Mouse (Mus musculus): ENCODE measurements at regions not wholly inside any gene's neighbourhood (a gene's known extent, or its start where the extent isn't known, plus 50 kb on each side); places are given as distances from the start of the nearest gene placed in this dataset.

DNA sequence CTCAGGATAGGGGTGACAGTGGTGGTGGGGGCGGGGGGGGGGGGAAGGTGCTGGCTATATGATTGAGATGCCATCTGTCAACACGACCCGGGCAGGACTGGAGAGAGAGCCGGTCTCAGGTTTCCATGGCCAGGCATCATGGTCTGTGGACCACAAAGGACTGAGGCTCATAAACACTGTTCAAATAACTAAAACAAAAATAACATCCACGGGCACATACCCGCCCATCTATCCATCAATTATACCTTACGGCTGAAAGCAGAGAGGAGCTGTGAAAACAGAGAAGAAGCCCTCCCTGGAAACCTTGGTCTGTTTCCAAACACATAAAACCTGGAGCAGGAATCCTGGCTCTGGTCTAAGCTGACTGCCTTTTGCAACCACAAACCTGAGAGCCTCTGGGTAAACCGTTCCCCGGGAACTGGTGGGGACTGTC is 183.2 kb downstream of the Gm19410 start:
- H3K27me3 ChIP-seq (replicated peaks; ENCODE audit: control insufficient read depth, insufficient read depth, low read length) = no peaks in the 10 kb centered on the region
- H3K4me1 ChIP-seq (ENCODE audit: control insufficient read depth, insufficient read depth, low read length) = no peaks in the 10 kb centered on the region
- TF ChIP-seq POLR2A (IDR thresholded peaks at IDR 0.05; ENCODE audit: low read depth, low read length) (no peak), CTCF (conservative IDR thresholded peaks at IDR 0.05; ENCODE audit: insufficient read depth, insufficient read length, low read depth, low read length) (no peak)
- DNase-seq = no peak
- WGBS = 25% methylated on average over 9 of the region's 9 CpGs
- no peak overlapping the region for H3K4me3 ChIP-seq (ENCODE audit: insufficient read depth, low read depth, low read length)
- no peaks in the 10 kb centered on the region for H3K36me3 ChIP-seq (ENCODE audit: control insufficient read depth, insufficient read depth, low read length)
- no peak overlapping the region for H3K27ac ChIP-seq (ENCODE audit: insufficient read depth, low read depth, low read length)

DNA sequence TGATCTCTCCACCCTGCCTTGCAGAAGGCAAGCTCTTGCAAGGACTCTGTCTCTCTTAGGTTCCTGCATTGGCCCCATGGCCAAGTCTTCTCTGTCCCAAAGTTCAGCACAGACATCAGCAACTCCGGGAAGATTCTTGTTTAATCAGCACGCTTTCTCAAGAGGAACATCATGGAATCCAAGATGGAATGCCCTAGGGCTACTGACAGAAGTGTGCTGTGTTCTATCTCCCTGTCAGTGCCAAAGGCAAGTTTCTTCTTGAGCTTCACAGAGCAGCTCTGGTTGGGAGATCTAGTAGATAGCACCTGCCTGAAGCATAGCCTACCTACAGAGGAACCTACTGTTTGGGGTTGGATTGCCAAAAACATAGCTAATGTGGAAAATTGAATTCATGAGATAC is 189.9 kb downstream of the Gm19410 start:
- Histone ChIP-seq H3K36me3 (ENCODE audit: control insufficient read depth, insufficient read depth, low read length) (no peaks in the 10 kb centered on the region), H3K27me3 (replicated peaks; ENCODE audit: control insufficient read depth, insufficient read depth, low read length) (no peaks in the 10 kb centered on the region), H3K4me1 (ENCODE audit: control insufficient read depth, insufficient read depth, low read length) (no peaks in the 10 kb centered on the region), H3K4me3 (ENCODE audit: insufficient read depth, low read depth, low read length) (no peak overlapping the region), H3K27ac (ENCODE audit: insufficient read depth, low read depth, low read length) (no peak overlapping the region)
- TF ChIP-seq POLR2A (IDR thresholded peaks at IDR 0.05; ENCODE audit: low read depth, low read length) = no peak
- no peak for TF ChIP-seq CTCF (conservative IDR thresholded peaks at IDR 0.05; ENCODE audit: insufficient read depth, insufficient read length, low read depth, low read length)
- DNase-seq = no peak
- WGBS = 84% methylated on average over 2 of the region's 2 CpGs

DNA sequence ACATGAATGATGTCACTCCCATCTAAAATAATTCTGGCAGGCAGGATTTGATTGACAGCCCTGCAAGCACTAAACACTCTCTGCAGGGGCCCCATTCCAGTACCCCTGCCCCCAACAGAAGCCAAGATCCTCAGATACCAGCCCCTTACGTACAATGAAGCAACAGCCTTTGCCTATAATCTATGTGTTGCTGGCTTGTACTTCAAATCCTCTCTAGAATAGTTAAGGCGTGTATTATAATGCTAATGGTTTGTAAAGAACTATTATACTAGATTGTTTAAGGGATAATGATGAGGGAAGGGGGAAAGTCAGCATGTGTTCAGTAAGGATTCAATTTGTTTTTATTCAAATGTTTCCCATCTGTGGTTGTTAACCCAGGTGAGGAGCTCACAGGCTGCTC is 190.7 kb downstream of the Gm19410 start:
- 93% methylated on average over 2 of the region's 2 CpGs for WGBS
- TF ChIP-seq POLR2A (IDR thresholded peaks at IDR 0.05; ENCODE audit: low read depth, low read length) (no peak), CTCF (conservative IDR thresholded peaks at IDR 0.05; ENCODE audit: insufficient read depth, insufficient read length, low read depth, low read length) (no peak)

DNA sequence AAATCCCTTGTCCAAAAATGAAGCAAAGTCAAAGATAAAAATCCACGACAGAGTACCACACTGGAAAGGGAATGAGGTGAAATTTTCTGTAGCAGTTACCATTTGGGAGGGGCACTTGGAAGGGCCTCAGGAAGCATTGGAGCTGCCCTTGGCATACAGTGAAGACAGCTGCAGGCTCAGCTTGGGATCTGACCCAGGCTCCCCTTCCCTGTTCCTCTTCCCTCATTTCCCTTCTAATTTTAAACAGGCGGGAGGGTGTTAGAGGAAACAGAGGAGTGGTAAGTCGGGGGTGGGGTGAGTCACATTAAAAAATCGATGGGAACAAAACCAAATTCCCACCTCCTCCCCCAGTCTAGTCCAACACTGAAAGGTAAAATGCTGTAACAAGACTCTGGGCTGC is 193.6 kb downstream of the Gm19410 start:
- DNase-seq = peak; percentile 27
- 53% methylated on average over 4 of the region's 4 CpGs for WGBS
- H3K4me3 ChIP-seq (ENCODE audit: insufficient read depth, low read depth, low read length) = no peak overlapping the region
- no peaks in the 10 kb centered on the region for H3K4me1 ChIP-seq (ENCODE audit: control insufficient read depth, insufficient read depth, low read length)
- no peak for TF ChIP-seq CTCF (conservative IDR thresholded peaks at IDR 0.05; ENCODE audit: insufficient read depth, insufficient read length, low read depth, low read length)
- TF ChIP-seq POLR2A (IDR thresholded peaks at IDR 0.05; ENCODE audit: low read depth, low read length) = no peak
- H3K36me3 ChIP-seq (ENCODE audit: control insufficient read depth, insufficient read depth, low read length) = no peaks in the 10 kb centered on the region
- no peak overlapping the region for H3K27ac ChIP-seq (ENCODE audit: insufficient read depth, low read depth, low read length)
- H3K27me3 ChIP-seq (replicated peaks; ENCODE audit: control insufficient read depth, insufficient read depth, low read length) = no peaks in the 10 kb centered on the region

More for the DNA sequence above, 190.7 kb downstream of the Gm19410 start:
- Histone ChIP-seq H3K27ac (ENCODE audit: insufficient read depth, low read depth, low read length) (no peak overlapping the region), H3K36me3 (ENCODE audit: control insufficient read depth, insufficient read depth, low read length) (no peaks in the 10 kb centered on the region), H3K27me3 (replicated peaks; ENCODE audit: control insufficient read depth, insufficient read depth, low read length) (no peaks in the 10 kb centered on the region), H3K4me1 (ENCODE audit: control insufficient read depth, insufficient read depth, low read length) (no peaks in the 10 kb centered on the region), H3K4me3 (ENCODE audit: insufficient read depth, low read depth, low read length) (no peak overlapping the region)
- DNase-seq = no peak

DNA sequence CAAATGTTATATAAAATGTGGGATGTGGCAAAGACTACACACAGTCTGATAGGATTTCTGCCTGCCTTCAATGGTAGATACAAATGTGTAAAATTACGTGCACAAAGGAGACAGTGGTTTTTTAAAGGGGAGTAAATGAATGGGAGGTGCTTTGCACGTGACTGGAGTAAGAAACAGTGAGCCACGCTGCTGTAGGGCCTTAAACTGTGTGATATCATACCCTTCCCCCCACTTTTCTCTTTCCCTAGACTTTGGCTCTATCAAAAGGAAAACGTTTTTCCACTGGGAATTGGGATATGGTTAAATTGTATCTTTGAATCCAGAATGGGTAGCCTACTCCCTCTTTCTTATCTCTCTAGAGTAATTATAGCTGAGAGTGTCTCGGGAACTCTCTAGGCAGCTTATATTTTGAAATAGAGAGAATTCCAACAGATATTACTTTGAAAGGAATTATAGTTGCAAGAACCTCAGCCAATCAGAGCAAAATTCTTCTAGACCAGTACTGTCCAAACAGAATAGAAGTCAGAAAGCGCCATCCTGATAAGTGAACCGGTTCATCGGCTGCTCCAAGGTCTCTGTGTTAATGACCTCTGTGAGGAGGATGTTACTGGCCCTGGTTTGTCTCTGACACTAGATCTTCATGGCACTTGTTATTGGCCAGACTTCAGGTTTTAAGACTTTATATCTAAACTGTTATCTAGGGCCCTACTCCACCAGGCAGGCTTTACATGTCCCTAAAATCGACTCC is 195.5 kb downstream of the Gm19410 start:
- TF ChIP-seq CTCF (conservative IDR thresholded peaks at IDR 0.05; ENCODE audit: insufficient read depth, insufficient read length, low read depth, low read length) = no peak
- TF ChIP-seq POLR2A (IDR thresholded peaks at IDR 0.05; ENCODE audit: low read depth, low read length) = no peak
- Histone ChIP-seq H3K27ac (ENCODE audit: insufficient read depth, low read depth, low read length) (no peak overlapping the region), H3K4me1 (ENCODE audit: control insufficient read depth, insufficient read depth, low read length) (no peaks in the 10 kb centered on the region), H3K4me3 (ENCODE audit: insufficient read depth, low read depth, low read length) (no peak overlapping the region), H3K36me3 (ENCODE audit: control insufficient read depth, insufficient read depth, low read length) (no peaks in the 10 kb centered on the region), H3K27me3 (replicated peaks; ENCODE audit: control insufficient read depth, insufficient read depth, low read length) (no peaks in the 10 kb centered on the region)
- 63% methylated on average over 9 of the region's 9 CpGs for WGBS
- DNase-seq = no peak

DNA sequence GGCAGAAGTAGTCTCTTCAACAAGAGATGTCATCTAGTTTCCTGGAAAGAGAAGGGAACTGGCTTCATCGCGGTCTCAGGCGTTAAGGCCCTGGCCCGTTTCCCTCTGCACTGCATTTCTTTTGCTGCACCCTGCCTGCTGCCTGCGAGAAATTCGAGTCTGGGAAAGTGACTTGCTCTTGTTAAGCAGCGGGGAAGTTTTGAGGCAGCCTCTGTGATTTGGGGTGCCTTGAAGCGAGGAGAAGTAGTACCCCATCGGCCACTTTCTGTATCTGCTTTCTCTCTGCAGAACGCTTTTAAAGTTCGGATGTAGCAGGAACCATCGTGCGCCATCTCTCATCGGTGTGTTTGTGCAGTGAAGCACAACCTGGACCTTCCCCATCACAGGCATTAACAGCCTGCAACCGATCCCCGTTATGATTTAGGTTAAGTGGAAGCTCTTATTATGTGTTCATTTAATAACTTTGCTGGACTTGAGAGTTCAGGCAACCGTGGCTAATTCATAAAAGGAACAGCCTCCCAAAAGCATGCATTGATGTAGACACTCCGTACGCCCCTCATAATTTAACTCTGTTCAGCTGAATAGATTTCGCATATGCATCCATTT is 196.1 kb downstream of the Gm19410 start:
- H3K27ac ChIP-seq (ENCODE audit: insufficient read depth, low read depth, low read length) = no peak overlapping the region
- H3K36me3 ChIP-seq (ENCODE audit: control insufficient read depth, insufficient read depth, low read length) = no peaks in the 10 kb centered on the region
- no peak for DNase-seq
- H3K27me3 ChIP-seq (replicated peaks; ENCODE audit: control insufficient read depth, insufficient read depth, low read length) = no peaks in the 10 kb centered on the region
- 33% methylated on average over 20 of the region's 20 CpGs for WGBS
- no peaks in the 10 kb centered on the region for H3K4me1 ChIP-seq (ENCODE audit: control insufficient read depth, insufficient read depth, low read length)
- no peak overlapping the region for H3K4me3 ChIP-seq (ENCODE audit: insufficient read depth, low read depth, low read length)
- no peak for TF ChIP-seq POLR2A (IDR thresholded peaks at IDR 0.05; ENCODE audit: low read depth, low read length)

DNA sequence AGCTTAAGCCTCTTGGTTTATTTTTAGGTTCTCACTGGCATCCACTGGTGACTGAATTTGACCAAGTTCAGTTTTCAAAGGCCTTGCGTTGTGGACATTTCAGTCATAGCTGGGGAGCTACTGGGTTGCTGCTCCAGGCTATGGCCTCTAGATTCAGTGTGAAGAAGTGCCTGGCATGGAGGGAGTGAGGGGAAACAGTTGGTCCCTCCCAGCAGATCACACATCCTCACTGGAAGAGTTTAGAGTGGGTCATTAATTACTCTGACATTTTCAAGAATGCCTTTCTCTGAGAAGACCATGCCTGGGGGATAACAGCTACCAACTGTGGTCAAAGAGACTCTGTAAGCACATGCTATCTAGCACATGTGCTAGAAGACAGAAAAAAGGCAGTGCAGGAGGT is 199.3 kb downstream of the Gm19410 start:
- Histone ChIP-seq H3K4me3 (ENCODE audit: insufficient read depth, low read depth, low read length) (no peak overlapping the region), H3K27me3 (replicated peaks; ENCODE audit: control insufficient read depth, insufficient read depth, low read length) (no peaks in the 10 kb centered on the region), H3K27ac (ENCODE audit: insufficient read depth, low read depth, low read length) (no peak overlapping the region), H3K36me3 (ENCODE audit: control insufficient read depth, insufficient read depth, low read length) (no peaks in the 10 kb centered on the region), H3K4me1 (ENCODE audit: control insufficient read depth, insufficient read depth, low read length) (no peaks in the 10 kb centered on the region)
- WGBS = 62% methylated on average over 1 of the region's 1 CpGs
- TF ChIP-seq CTCF (conservative IDR thresholded peaks at IDR 0.05; ENCODE audit: insufficient read depth, insufficient read length, low read depth, low read length) (no peak), POLR2A (IDR thresholded peaks at IDR 0.05; ENCODE audit: low read depth, low read length) (no peak)
- no peak for DNase-seq
